In genomic region chr1:74124991-74125552, GRCm38 (mm10) we compare ENCODE assay signal across 9 mouse cellular contexts. TPM values are rescaled to one million over a fixed set of nuclear protein-coding genes. Genes with fewer than 3 reads are reported as not detected.
DNase-seq lines count a peak whose midpoint lies in the region; ATAC-seq and TF ChIP-seq lines count a peak whose summit lies in the region.
"Had no signal": no experiment of that assay in that cellular context is flagged by ENCODE, and none has a peak within 500 bp of the region (broad histone marks: within the 10 kb centered on the region; RNA-seq: fewer than 3 reads in every experiment).

Gene Rufy4, plus strand, starts transcription at chr1:74125541.

- peak; percentile 72 to 79 for DNase-seq in CD8-positive naive resting alpha-beta T cell, adult 2 months (ENCODE audit: low read depth in 2 of 2, low spot score in 2 of 2)
- DNase-seq in heart, postnatal 0 days (ENCODE audit: low spot score): peak; percentile 89
- peak; percentile 81 to 87 for DNase-seq in kidney, postnatal 25 days
- peak; percentile 79 for DNase-seq in neural tube, embryonic 11.5 days (ENCODE audit: low spot score)

- peak; percentile 59 for TF ChIP-seq EP300 in heart, postnatal 0 days (IDR thresholded peaks at IDR 0.05; ENCODE audit: low read depth)

- H3K36me3 ChIP-seq in forebrain, embryonic 12.5 days (replicated peaks): no peaks in the 10 kb centered on the region
- no peaks in the 10 kb centered on the region for H3K36me3 ChIP-seq in heart, postnatal 0 days (replicated peaks; ENCODE audit: control insufficient read depth, insufficient read depth, low read length)
- H3K36me3 ChIP-seq in liver, embryonic 15.5 days (replicated peaks): no peaks in the 10 kb centered on the region
- H3K36me3 ChIP-seq in neural tube, embryonic 11.5 days (ENCODE audit: control insufficient read depth, insufficient read depth, low read length): no peaks in the 10 kb centered on the region
- H3K36me3 ChIP-seq in stomach, embryonic 16.5 days (ENCODE audit: control insufficient read depth, insufficient read depth, low read length): no peaks in the 10 kb centered on the region

- peak within 1 kb of the TSS; percentile 88 for H3K4me2 ChIP-seq in forebrain, embryonic 12.5 days
- peak within 1 kb of the TSS; percentile 95 for H3K4me2 ChIP-seq in heart, postnatal 0 days (ENCODE audit: low read depth, low read length)
- H3K4me2 ChIP-seq in liver, embryonic 15.5 days: peak within 1 kb of the TSS; percentile 77
- peak within 1 kb of the TSS; percentile 86 for H3K4me2 ChIP-seq in neural tube, embryonic 11.5 days (ENCODE audit: low read depth)
- H3K4me2 ChIP-seq in stomach, embryonic 16.5 days (ENCODE audit: low read depth, low read length): peak within 1 kb of the TSS; percentile 98

- peaks cover 48% of the 10 kb centered on the region for H3K27me3 ChIP-seq in forebrain, embryonic 12.5 days
- H3K27me3 ChIP-seq in heart, postnatal 0 days (ENCODE audit: control insufficient read depth, insufficient read depth, low read length): no peaks in the 10 kb centered on the region
- peaks cover 64% of the 10 kb centered on the region for H3K27me3 ChIP-seq in liver, embryonic 15.5 days
- H3K27me3 ChIP-seq in neural tube, embryonic 11.5 days (ENCODE audit: control insufficient read depth, insufficient read depth, low read length): peaks cover 13% of the 10 kb centered on the region; the same call in 1 of the 2 replicates
- peaks cover 7% of the 10 kb centered on the region for H3K27me3 ChIP-seq in stomach, embryonic 16.5 days (ENCODE audit: control insufficient read depth, insufficient read depth, low read length)

- TF ChIP-seq CTCF in heart, postnatal 0 days (IDR thresholded peaks at IDR 0.05; ENCODE audit: low read depth): peak; percentile 80

- ATAC-seq in forebrain, embryonic 12.5 days (ENCODE audit: low FRiP score): peak; percentile 57
- ATAC-seq in heart, postnatal 0 days (ENCODE audit: insufficient read depth, low read depth): peak; percentile 50
- ATAC-seq in liver, embryonic 15.5 days (ENCODE audit: insufficient read depth): peak; percentile 3; the same call in 1 of the 2 replicates
- ATAC-seq in neural tube, embryonic 11.5 days (ENCODE audit: insufficient read depth, low FRiP score, low TSS enrichment): peak; percentile 36; the same call in 1 of the 2 replicates
- ATAC-seq in stomach, embryonic 16.5 days (ENCODE audit: insufficient read depth, low FRiP score): peak; percentile 22; the same call in 1 of the 2 replicates

- H3K4me1 ChIP-seq in brown adipose tissue, adult 24 weeks (ENCODE audit: control insufficient read depth, insufficient read depth, insufficient read length, low read length): peaks cover 8% of the 10 kb centered on the region
- H3K4me1 ChIP-seq in forebrain, embryonic 12.5 days: peaks cover 26% of the 10 kb centered on the region
- H3K4me1 ChIP-seq in heart, postnatal 0 days (ENCODE audit: control insufficient read depth, insufficient read depth): peaks cover 35% of the 10 kb centered on the region
- peaks cover 9% of the 10 kb centered on the region; the same call in 1 of the 2 replicates for H3K4me1 ChIP-seq in liver, embryonic 15.5 days (replicated peaks)
- H3K4me1 ChIP-seq in neural tube, embryonic 11.5 days (ENCODE audit: control insufficient read depth, insufficient read depth, low read length): peaks cover 14% of the 10 kb centered on the region
- H3K4me1 ChIP-seq in stomach, embryonic 16.5 days (ENCODE audit: control insufficient read depth, insufficient read depth, low read length): no peaks in the 10 kb centered on the region; the same call in 1 of the 2 replicates

- H3K9ac ChIP-seq in forebrain, embryonic 12.5 days: peak within 1 kb of the TSS; percentile 68
- peak within 1 kb of the TSS; percentile 63 for H3K9ac ChIP-seq in heart, postnatal 0 days (replicated peaks; ENCODE audit: low read depth, low read length)
- H3K9ac ChIP-seq in liver, embryonic 15.5 days: peak within 1 kb of the TSS; percentile 15; the same call in 1 of the 2 replicates
- H3K9ac ChIP-seq in neural tube, embryonic 11.5 days (ENCODE audit: low read length): peak within 1 kb of the TSS; percentile 62
- peak within 1 kb of the TSS; percentile 78 for H3K9ac ChIP-seq in stomach, embryonic 16.5 days (ENCODE audit: low read length)

- no peak within 1 kb of the TSS for H3K27ac ChIP-seq in brown adipose tissue, adult 24 weeks (replicated peaks; ENCODE audit: low read depth, low read length)
- H3K27ac ChIP-seq in forebrain, embryonic 12.5 days: no peak within 1 kb of the TSS
- peak within 1 kb of the TSS; percentile 67 for H3K27ac ChIP-seq in heart, postnatal 0 days (ENCODE audit: low read depth)
- H3K27ac ChIP-seq in liver, embryonic 15.5 days (replicated peaks): no peak within 1 kb of the TSS
- no peak within 1 kb of the TSS for H3K27ac ChIP-seq in neural tube, embryonic 11.5 days (ENCODE audit: low read depth, low read length)
- no peak within 1 kb of the TSS; the same call in 1 of the 2 replicates for H3K27ac ChIP-seq in stomach, embryonic 16.5 days (ENCODE audit: low read length)

- H3K4me3 ChIP-seq in brown adipose tissue, adult 24 weeks (ENCODE audit: insufficient read depth, low read depth, low read length): peak within 1 kb of the TSS; percentile 60
- H3K4me3 ChIP-seq in forebrain, embryonic 12.5 days (replicated peaks): peak within 1 kb of the TSS; percentile 61
- peak within 1 kb of the TSS; percentile 66 for H3K4me3 ChIP-seq in heart, postnatal 0 days (ENCODE audit: low read depth, low read length)
- peak within 1 kb of the TSS; percentile 52 for H3K4me3 ChIP-seq in liver, embryonic 15.5 days (replicated peaks)
- peak within 1 kb of the TSS; percentile 50 for H3K4me3 ChIP-seq in neural tube, embryonic 11.5 days (ENCODE audit: low read depth, low read length)
- H3K4me3 ChIP-seq in stomach, embryonic 16.5 days (replicated peaks; ENCODE audit: low read length): peak within 1 kb of the TSS; percentile 62

- WGBS in forebrain, embryonic 12.5 days: 1% methylated on average over 12 of the region's 12 CpGs
- 0% methylated on average over 12 of the region's 12 CpGs for WGBS in heart, postnatal 0 days
- WGBS in liver, embryonic 15.5 days (ENCODE audit: insufficient replicate concordance): under 1% methylated on average over 12 of the region's 12 CpGs
- under 1% methylated on average over 12 of the region's 12 CpGs for WGBS in neural tube, embryonic 11.5 days
- under 1% methylated on average over 12 of the region's 12 CpGs for WGBS in stomach, embryonic 16.5 days

- no peaks in the 10 kb centered on the region for H3K9me3 ChIP-seq in forebrain, embryonic 12.5 days
- H3K9me3 ChIP-seq in heart, postnatal 0 days (replicated peaks; ENCODE audit: control insufficient read depth, low read length): no peaks in the 10 kb centered on the region
- H3K9me3 ChIP-seq in liver, embryonic 15.5 days (replicated peaks): no peaks in the 10 kb centered on the region
- no peaks in the 10 kb centered on the region for H3K9me3 ChIP-seq in neural tube, embryonic 11.5 days (ENCODE audit: control insufficient read depth, low read length)
- H3K9me3 ChIP-seq in stomach, embryonic 16.5 days (replicated peaks; ENCODE audit: control insufficient read depth, low read length): no peaks in the 10 kb centered on the region

RNA-seq across cellular contexts. Expression of gene Rufy4, which starts in this region (rescaled TPM):
- 1.8 and 2.1 TPM in 2 replicates for polyA plus RNA-seq in brown adipose tissue, adult 24 weeks (2012; ENCODE audit: insufficient read depth, insufficient read length, missing spikeins)
- 0.24 and 0.33 TPM in 2 replicates for polyA plus RNA-seq in forebrain, embryonic 12.5 days (2016; fragmentation: Nextera tagmentation; extraction: Ambion mirVana)
- total RNA-seq in heart, postnatal 0 days (2014; rRNA removed; ENCODE audit: low replicate concordance): 0.58 TPM in 1 of 2 replicates, not detected in the other
- polyA plus RNA-seq in heart, postnatal 0 days (2015; fragmentation: Nextera tagmentation; extraction: Ambion mirVana): 0.37 and 0.52 TPM in 2 replicates
- not detected in 2 replicates for polyA plus RNA-seq in liver, embryonic 15.5 days (2015; fragmentation: Nextera tagmentation; extraction: Ambion mirVana)
- 0.38 and 0.78 TPM in 2 replicates for polyA plus RNA-seq in neural tube, embryonic 11.5 days (2014; fragmentation: Nextera tagmentation; extraction: Ambion mirVana)
- 0.25 and 0.44 TPM in 2 replicates for polyA plus RNA-seq in stomach, embryonic 16.5 days (2015; fragmentation: Nextera tagmentation; extraction: Ambion mirVana)
- total RNA-seq: gastrocnemius, adult 8-10 months had no signal

Comparison
In these comparisons a context has a peak if more than half of its experiments do, and no peak if none do; other contexts are left out.
1. Peak in ATAC-seq, H3K4me3 ChIP-seq, H3K9ac ChIP-seq and H3K4me2 ChIP-seq in forebrain, embryonic 12.5 days; RNA of the gene not detected or under 1 TPM.
2. Peak in DNase-seq, ATAC-seq, H3K4me3 ChIP-seq, H3K27ac ChIP-seq, H3K9ac ChIP-seq and H3K4me2 ChIP-seq in heart, postnatal 0 days; RNA of the gene not detected or under 1 TPM.
3. Peak in ATAC-seq, H3K4me3 ChIP-seq, H3K9ac ChIP-seq and H3K4me2 ChIP-seq in liver, embryonic 15.5 days; RNA of the gene not detected or under 1 TPM.
4. Peak in DNase-seq, ATAC-seq, H3K4me3 ChIP-seq, H3K9ac ChIP-seq and H3K4me2 ChIP-seq in neural tube, embryonic 11.5 days; RNA of the gene not detected or under 1 TPM.
5. Peak in ATAC-seq, H3K4me3 ChIP-seq, H3K9ac ChIP-seq and H3K4me2 ChIP-seq in stomach, embryonic 16.5 days; RNA of the gene not detected or under 1 TPM.
6. ATAC-seq: peak in every context shown above with its lines; median percentile 57 in forebrain, embryonic 12.5 days; 50 in heart, postnatal 0 days; 36 in neural tube, embryonic 11.5 days; 22 in stomach, embryonic 16.5 days; 3 in liver, embryonic 15.5 days.
7. H3K9ac ChIP-seq: peak in every context shown above with its lines; median percentile 78 in stomach, embryonic 16.5 days; 68 in forebrain, embryonic 12.5 days; 63 in heart, postnatal 0 days; 62 in neural tube, embryonic 11.5 days; 15 in liver, embryonic 15.5 days.